Mouse (Mus musculus) megakaryocyte, embryonic 14.5 days (primary cell): ENCODE results near the gene Retnlb.

Experiments used
- FLI1 ChIP-seq: IDR thresholded peaks from 2 replicates; pipeline ENCODE4 v1.6.1; 2012; ENCODE audit warnings: low read length, inconsistent platforms, mixed read lengths
- GATA1 ChIP-seq: IDR thresholded peaks from 3 replicates; pipeline ENCODE4 v1.6.1; 2012; ENCODE audit warnings: mixed read lengths, low read length, inconsistent platforms, borderline replicate concordance

GRCm38 (mm10) chr16:48786258-48786657, 30.4 kb upstream of the Retnlb start:
- TF ChIP-seq FLI1, result no peak
- no peak for TF ChIP-seq GATA1
